Mouse (Mus musculus): ENCODE results near the gene Agbl5. TPM values are rescaled to one million over a fixed set of nuclear protein-coding genes. Genes with fewer than 3 reads are reported as not detected.
A peak's percentile ranks its signal among the peaks of the same experiment; 100 is the strongest.

The Agbl5 gene
- polyA plus RNA-seq, 1 experiment from 2014 or later, result 24.1 TPM

DNA sequence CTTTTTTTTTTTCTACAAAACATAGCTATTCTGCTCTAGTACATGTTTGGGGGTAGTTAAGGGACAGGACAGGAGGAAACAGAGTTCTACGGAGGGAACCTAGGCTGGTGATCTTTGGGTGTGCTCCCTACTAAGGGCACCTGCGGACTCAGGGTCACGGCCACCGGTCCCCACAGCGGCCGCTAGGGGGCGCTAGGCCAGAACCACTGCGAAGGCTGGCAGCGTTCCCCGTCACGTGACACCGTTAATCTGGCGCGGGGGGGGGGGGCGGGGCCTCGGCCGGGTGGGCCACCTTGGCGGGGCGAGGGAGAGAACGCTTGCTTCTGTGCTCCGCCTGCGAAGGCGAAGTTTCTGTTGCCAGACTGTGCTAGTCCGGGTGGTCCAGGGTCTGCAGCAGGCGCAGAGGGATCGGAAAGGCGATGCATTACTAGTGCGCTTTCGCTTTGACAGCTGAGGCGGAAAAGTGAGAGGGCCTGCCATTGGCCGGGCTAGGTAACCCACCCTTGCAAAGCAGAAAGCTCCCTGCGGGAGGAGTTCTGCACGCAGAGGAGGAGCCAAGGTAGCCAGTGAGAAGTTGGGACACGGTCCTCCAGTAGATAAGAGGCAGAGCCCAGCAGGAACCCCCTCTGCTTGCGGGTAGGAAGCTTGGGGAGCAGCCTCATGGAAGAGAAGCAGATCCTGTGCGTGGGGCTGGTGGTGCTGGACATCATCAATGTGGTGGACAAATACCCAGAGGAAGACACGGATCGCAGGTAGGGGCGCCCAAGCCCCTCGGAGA is 33.0 kb downstream of the Agbl5 start, which contains the start of gene Khk:
Gene Khk (plus strand): TSS at position 176 of the 778 bp plus-strand sequence.
- H3K9me3 ChIP-seq (replicated peaks; ENCODE audit: control insufficient read depth, low read length, poor library complexity, severe bottlenecking), result no peaks in the 10 kb centered on the region
- H3K36me3 ChIP-seq (ENCODE audit: control insufficient read depth, insufficient read depth, low read length), result no peaks in the 10 kb centered on the region
- H3K9ac ChIP-seq (ENCODE audit: low read depth, low read length), result peak within 1 kb of the TSS; percentile 74
- H3K4me2 ChIP-seq (ENCODE audit: low read length), result peak within 1 kb of the TSS; percentile 97
- H3K4me3 ChIP-seq (ENCODE audit: low read depth, low read length), result peak within 1 kb of the TSS; percentile 61
- H3K27ac ChIP-seq (ENCODE audit: low read length), result peak within 1 kb of the TSS; percentile 67
- peaks cover 11% of the 10 kb centered on the region for H3K4me1 ChIP-seq (ENCODE audit: control insufficient read depth, insufficient read depth, low read length)
- ATAC-seq, result peak; percentile 65
- H3K27me3 ChIP-seq (ENCODE audit: control insufficient read depth, insufficient read depth, low read depth, low read length), result no peaks in the 10 kb centered on the region
- WGBS, result 1% methylated on average over 35 of the region's 40 CpGs

DNA sequence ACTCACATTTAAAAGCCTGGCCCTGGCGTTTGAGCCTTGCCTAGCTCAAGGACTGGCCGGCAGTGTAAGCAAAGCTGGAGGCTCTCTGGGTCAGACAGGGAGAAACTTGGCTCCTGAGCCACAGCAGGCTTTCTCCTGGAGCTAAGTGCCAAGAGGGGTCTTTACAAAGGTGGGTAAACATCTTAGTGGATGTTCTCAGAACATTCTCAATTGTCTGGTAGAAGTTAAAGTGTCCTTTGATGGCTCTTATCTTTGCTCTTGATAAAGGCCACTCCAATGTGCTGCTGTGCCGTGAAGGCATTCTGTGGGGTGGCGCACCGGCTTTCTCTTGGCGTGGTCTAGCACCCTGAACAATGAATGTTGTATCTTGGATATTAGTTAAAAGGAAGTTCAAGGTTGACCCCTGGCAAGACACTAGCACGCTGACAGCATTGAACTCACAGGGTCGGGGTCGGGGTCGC is 34.1 kb downstream of the Agbl5 start:
- no peak for ATAC-seq
- H3K9ac ChIP-seq (ENCODE audit: low read depth, low read length), result 0 out of 2 replicates have a peak overlapping the region, but pooled peaks have one; percentile 74

DNA sequence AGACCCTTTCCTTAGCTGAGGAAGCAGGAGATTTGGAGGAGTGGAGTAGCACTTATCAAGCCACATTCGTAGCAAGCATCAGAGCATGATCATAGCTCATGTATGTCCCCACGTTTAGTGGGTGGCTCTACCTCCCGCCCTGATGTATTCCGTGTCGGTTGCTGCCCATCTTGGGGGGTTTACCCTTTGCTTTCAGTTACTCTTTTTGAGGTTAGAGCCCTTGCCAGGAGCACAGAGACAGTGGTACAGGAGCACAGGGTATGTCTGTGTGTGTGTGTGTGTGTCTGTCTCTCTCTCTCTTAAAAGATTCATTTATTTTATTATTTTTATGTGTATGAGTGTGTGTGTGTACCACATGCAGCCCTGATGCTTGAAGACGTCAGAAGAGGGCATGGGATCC is 34.6 kb downstream of the Agbl5 start:
- Histone ChIP-seq H3K27me3 (ENCODE audit: control insufficient read depth, insufficient read depth, low read depth, low read length) (no peaks in the 10 kb centered on the region), H3K9ac (ENCODE audit: low read depth, low read length) (no peak overlapping the region), H3K9me3 (replicated peaks; ENCODE audit: control insufficient read depth, low read length, poor library complexity, severe bottlenecking) (no peaks in the 10 kb centered on the region), H3K4me1 (ENCODE audit: control insufficient read depth, insufficient read depth, low read length) (peaks cover 11% of the 10 kb centered on the region), H3K4me3 (ENCODE audit: low read depth, low read length) (no peak overlapping the region), H3K4me2 (ENCODE audit: low read length) (no peak overlapping the region), H3K36me3 (ENCODE audit: control insufficient read depth, insufficient read depth, low read length) (no peaks in the 10 kb centered on the region), H3K27ac (ENCODE audit: low read length) (no peak overlapping the region)
- WGBS, result 89% methylated on average over 6 of the region's 6 CpGs
- ATAC-seq, result no peak

More for the DNA sequence above, 34.1 kb downstream of the Agbl5 start:
- Histone ChIP-seq H3K4me1 (ENCODE audit: control insufficient read depth, insufficient read depth, low read length) (peaks cover 11% of the 10 kb centered on the region), H3K27me3 (ENCODE audit: control insufficient read depth, insufficient read depth, low read depth, low read length) (no peaks in the 10 kb centered on the region), H3K4me3 (ENCODE audit: low read depth, low read length) (no peak overlapping the region), H3K27ac (ENCODE audit: low read length) (no peak overlapping the region), H3K36me3 (ENCODE audit: control insufficient read depth, insufficient read depth, low read length) (no peaks in the 10 kb centered on the region), H3K9me3 (replicated peaks; ENCODE audit: control insufficient read depth, low read length, poor library complexity, severe bottlenecking) (no peaks in the 10 kb centered on the region), H3K4me2 (ENCODE audit: low read length) (peak overlapping the region; percentile 97)
- WGBS, result 72% methylated on average over 10 of the region's 10 CpGs

DNA sequence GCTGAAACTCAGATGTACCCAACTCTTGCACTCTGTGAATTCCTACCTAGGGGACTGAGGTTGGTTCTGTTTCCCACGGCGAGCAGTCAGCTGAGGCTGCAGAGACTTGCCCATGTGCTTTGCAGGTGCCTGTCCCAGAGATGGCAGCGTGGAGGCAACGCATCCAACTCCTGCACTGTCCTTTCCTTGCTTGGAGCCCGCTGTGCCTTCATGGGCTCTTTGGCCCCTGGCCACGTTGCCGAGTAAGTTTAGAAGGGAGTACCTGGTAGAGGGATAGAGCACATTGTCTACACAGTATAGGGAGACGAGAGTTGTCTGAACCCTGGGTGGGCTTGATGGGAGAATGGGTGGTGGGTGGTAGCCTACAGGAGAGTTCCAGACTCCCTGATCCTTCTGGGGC is 36.1 kb downstream of the Agbl5 start:
- Histone ChIP-seq H3K4me1 (ENCODE audit: control insufficient read depth, insufficient read depth, low read length) (peaks cover 11% of the 10 kb centered on the region), H3K9me3 (replicated peaks; ENCODE audit: control insufficient read depth, low read length, poor library complexity, severe bottlenecking) (no peaks in the 10 kb centered on the region), H3K9ac (ENCODE audit: low read depth, low read length) (no peak overlapping the region), H3K27ac (ENCODE audit: low read length) (no peak overlapping the region), H3K36me3 (ENCODE audit: control insufficient read depth, insufficient read depth, low read length) (no peaks in the 10 kb centered on the region), H3K4me2 (ENCODE audit: low read length) (no peak overlapping the region), H3K4me3 (ENCODE audit: low read depth, low read length) (no peak overlapping the region), H3K27me3 (ENCODE audit: control insufficient read depth, insufficient read depth, low read depth, low read length) (no peaks in the 10 kb centered on the region)
- no peak for ATAC-seq
- WGBS, result 81% methylated on average over 8 of the region's 8 CpGs

DNA sequence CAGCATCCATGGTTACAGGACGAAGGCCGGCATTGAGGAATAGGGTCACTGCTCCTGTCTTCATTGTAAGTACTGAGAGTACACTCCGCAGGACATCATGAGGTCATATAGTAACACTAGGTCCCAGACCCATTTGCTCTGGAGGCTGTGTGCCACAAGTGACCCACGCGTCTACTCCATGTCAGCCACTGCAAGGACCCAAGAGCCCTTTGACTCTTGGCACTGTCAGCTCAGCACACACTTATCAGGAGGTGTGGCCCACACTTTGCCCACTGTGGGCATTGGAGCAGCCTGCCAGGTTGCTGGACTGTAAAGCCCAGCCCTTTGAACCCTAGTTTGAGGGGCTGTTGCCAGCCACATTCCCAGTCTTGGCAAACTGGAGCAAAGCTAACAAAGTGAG is 36.7 kb downstream of the Agbl5 start:
- Histone ChIP-seq H3K27ac (ENCODE audit: low read length) (no peak overlapping the region), H3K27me3 (ENCODE audit: control insufficient read depth, insufficient read depth, low read depth, low read length) (no peaks in the 10 kb centered on the region), H3K4me3 (ENCODE audit: low read depth, low read length) (no peak overlapping the region), H3K9ac (ENCODE audit: low read depth, low read length) (no peak overlapping the region), H3K9me3 (replicated peaks; ENCODE audit: control insufficient read depth, low read length, poor library complexity, severe bottlenecking) (no peaks in the 10 kb centered on the region), H3K4me2 (ENCODE audit: low read length) (no peak overlapping the region), H3K36me3 (ENCODE audit: control insufficient read depth, insufficient read depth, low read length) (no peaks in the 10 kb centered on the region), H3K4me1 (ENCODE audit: control insufficient read depth, insufficient read depth, low read length) (peaks cover 11% of the 10 kb centered on the region)
- WGBS, result 93% methylated on average over 5 of the region's 5 CpGs
- ATAC-seq, result no peak

DNA sequence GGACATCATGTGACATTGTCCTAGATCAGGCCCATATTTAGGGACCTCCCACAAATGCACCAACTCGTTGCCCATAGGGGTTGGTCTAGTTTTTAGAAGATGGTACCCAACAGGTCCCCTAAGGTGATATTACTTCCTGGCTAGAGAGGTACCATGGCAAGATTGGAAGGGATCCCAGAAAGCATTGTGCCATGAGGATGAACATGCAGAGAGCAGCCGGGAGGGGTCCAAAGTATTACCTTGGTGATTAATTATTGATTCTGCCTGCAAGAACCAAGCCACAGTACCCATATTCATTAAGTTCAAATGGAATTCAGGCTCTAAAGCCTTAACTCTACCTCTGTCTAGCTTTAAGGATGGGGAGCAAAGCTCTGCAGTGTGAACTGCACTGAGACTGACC is 37.6 kb downstream of the Agbl5 start:
- H3K36me3 ChIP-seq (ENCODE audit: control insufficient read depth, insufficient read depth, low read length), result no peaks in the 10 kb centered on the region
- peaks cover 11% of the 10 kb centered on the region for H3K4me1 ChIP-seq (ENCODE audit: control insufficient read depth, insufficient read depth, low read length)
- 82% methylated on average over 2 of the region's 2 CpGs for WGBS
- H3K9ac ChIP-seq (ENCODE audit: low read depth, low read length), result no peak overlapping the region
- H3K4me2 ChIP-seq (ENCODE audit: low read length), result no peak overlapping the region
- H3K4me3 ChIP-seq (ENCODE audit: low read depth, low read length), result no peak overlapping the region
- no peak overlapping the region for H3K27ac ChIP-seq (ENCODE audit: low read length)
- no peaks in the 10 kb centered on the region for H3K9me3 ChIP-seq (replicated peaks; ENCODE audit: control insufficient read depth, low read length, poor library complexity, severe bottlenecking)
- no peaks in the 10 kb centered on the region for H3K27me3 ChIP-seq (ENCODE audit: control insufficient read depth, insufficient read depth, low read depth, low read length)
- ATAC-seq, result no peak

DNA sequence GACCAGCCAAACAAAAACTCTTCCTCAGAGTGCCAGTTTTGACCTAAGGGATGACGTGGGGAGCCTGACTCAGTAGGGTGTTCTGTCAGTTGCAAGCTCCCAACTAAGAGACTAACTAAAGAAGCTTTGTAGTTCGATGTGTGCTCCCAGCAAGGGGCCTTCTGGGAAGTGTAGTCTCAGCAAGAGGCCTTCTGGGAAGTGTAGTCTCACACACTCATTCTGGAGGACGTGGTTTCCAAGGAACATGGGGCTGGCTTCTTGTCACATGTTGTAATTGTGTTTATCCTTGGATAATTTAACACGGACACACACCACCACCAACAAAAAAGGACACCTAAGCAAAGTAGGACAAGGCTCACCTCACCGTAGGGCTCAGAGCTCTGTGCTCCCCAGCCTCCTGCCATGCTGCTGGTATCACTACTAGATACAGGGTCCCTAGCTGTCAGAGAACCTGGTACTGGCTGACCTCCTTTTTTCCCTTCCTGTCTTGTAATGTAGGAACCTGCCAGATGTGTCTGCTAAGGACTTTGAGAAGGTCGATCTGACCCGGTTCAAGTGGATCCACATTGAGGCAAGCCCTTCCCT is 39.5 kb downstream of the Agbl5 start:
- whole genome bisulfite sequencing, result 42% methylated on average over 7 of the region's 7 CpGs

DNA sequence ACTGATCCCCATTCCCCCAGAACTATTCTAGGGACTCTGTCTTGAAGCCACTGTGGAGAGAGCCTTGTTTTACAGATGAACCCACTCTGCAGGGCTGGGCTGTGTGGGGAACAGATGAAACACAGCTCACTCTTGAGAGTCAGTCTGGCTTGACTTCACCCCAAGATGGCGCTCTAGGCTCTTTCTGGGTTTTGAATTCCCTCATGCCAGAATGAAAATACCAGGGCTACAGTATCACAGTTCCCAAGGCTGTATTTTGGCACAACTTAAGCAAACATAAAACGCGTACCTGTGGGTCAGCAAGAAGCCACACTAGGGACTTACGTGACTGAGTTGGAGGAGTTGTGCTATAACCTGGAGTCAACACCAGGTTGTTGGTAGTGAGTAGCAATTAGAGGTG is 41.6 kb downstream of the Agbl5 start:
- no peak overlapping the region for H3K4me3 ChIP-seq (ENCODE audit: low read depth, low read length)
- H3K4me2 ChIP-seq (ENCODE audit: low read length), result no peak overlapping the region
- H3K9me3 ChIP-seq (replicated peaks; ENCODE audit: control insufficient read depth, low read length, poor library complexity, severe bottlenecking), result no peaks in the 10 kb centered on the region
- no peak overlapping the region for H3K27ac ChIP-seq (ENCODE audit: low read length)
- 47% methylated on average over 4 of the region's 4 CpGs for WGBS
- H3K27me3 ChIP-seq (ENCODE audit: control insufficient read depth, insufficient read depth, low read depth, low read length), result no peaks in the 10 kb centered on the region
- H3K9ac ChIP-seq (ENCODE audit: low read depth, low read length), result no peak overlapping the region
- ATAC-seq, result no peak
- 0 out of 2 replicates have a peak, but pooled peaks cover 6% of the 10 kb centered on the region for H3K36me3 ChIP-seq (ENCODE audit: control insufficient read depth, insufficient read depth, low read length)
- H3K4me1 ChIP-seq (ENCODE audit: control insufficient read depth, insufficient read depth, low read length), result no peaks in the 10 kb centered on the region; the same call in 1 of the 2 replicates

More for the DNA sequence above, 39.5 kb downstream of the Agbl5 start:
- no peaks in the 10 kb centered on the region for H3K9me3 ChIP-seq (replicated peaks; ENCODE audit: control insufficient read depth, low read length, poor library complexity, severe bottlenecking)
- H3K36me3 ChIP-seq (ENCODE audit: control insufficient read depth, insufficient read depth, low read length), result no peaks in the 10 kb centered on the region
- no peak overlapping the region for H3K27ac ChIP-seq (ENCODE audit: low read length)
- no peak overlapping the region for H3K4me3 ChIP-seq (ENCODE audit: low read depth, low read length)
- no peaks in the 10 kb centered on the region; the same call in 1 of the 2 replicates for H3K4me1 ChIP-seq (ENCODE audit: control insufficient read depth, insufficient read depth, low read length)
- ATAC-seq, result peak; percentile 72
- no peaks in the 10 kb centered on the region for H3K27me3 ChIP-seq (ENCODE audit: control insufficient read depth, insufficient read depth, low read depth, low read length)
- H3K9ac ChIP-seq (ENCODE audit: low read depth, low read length), result no peak overlapping the region
- peak overlapping the region; percentile 46; the same call in 1 of the 2 replicates for H3K4me2 ChIP-seq (ENCODE audit: low read length)

DNA sequence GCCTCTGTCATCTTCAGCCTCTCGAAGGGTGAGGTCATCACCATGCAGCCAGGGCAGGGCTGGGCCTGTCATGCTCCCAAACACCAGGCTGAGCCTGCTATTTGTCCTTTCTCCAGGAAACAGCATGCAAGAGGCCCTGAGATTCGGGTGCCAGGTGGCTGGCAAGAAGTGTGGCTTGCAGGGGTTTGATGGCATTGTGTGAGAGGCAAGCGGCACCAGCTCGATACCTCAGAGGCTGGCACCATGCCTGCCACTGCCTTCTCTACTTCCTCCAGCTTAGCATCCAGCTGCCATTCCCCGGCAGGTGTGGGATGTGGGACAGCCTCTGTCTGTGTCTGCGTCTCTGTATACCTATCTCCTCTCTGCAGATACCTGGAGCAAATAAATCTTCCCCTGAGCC is 42.4 kb downstream of the Agbl5 start:
- H3K27me3 ChIP-seq (ENCODE audit: control insufficient read depth, insufficient read depth, low read depth, low read length), result no peaks in the 10 kb centered on the region
- WGBS, result 84% methylated on average over 6 of the region's 6 CpGs
- H3K4me1 ChIP-seq (ENCODE audit: control insufficient read depth, insufficient read depth, low read length), result no peaks in the 10 kb centered on the region; the same call in 1 of the 2 replicates
- H3K9ac ChIP-seq (ENCODE audit: low read depth, low read length), result no peak overlapping the region
- 0 out of 2 replicates have a peak, but pooled peaks cover 6% of the 10 kb centered on the region for H3K36me3 ChIP-seq (ENCODE audit: control insufficient read depth, insufficient read depth, low read length)
- no peak overlapping the region for H3K4me3 ChIP-seq (ENCODE audit: low read depth, low read length)
- no peak overlapping the region for H3K27ac ChIP-seq (ENCODE audit: low read length)
- H3K4me2 ChIP-seq (ENCODE audit: low read length), result no peak overlapping the region
- ATAC-seq, result no peak
- H3K9me3 ChIP-seq (replicated peaks; ENCODE audit: control insufficient read depth, low read length, poor library complexity, severe bottlenecking), result no peaks in the 10 kb centered on the region
